8 mouse cellular contexts compared by ENCODE assay signal in the genomic region with DNA sequence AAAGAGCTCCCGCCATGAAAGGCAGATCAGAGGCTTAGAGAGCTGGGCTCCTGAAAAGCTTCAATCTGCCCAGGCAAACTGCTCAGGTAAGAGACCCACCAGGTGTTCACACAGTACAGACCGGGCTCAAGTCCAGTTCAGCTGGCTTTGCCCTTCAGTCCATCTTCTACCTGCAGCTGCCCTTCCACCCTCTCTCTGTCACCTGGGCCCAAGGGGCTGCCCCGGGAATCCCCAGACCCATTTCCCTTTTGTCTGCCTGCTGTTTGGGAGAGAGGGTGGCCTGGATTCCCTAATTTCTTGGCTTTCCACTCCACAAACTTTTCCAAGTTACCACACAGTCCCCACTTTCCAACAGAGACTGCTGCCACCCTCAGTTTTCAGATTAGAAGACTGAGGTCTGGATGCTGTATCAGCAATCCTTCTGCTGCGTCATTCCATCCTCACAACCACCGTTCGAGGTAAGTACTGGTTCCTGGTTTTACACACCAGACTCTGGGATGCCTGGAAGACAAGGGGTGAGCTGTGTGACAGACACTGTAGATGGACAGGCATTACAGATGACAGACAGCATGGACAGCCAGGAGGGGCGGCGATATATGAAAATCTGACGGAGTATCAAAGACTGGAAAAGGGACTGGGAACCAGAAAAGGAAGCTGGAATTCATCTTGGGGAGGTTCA. TPM values are rescaled to one million over a fixed set of nuclear protein-coding genes. Genes with fewer than 3 reads are reported as not detected.
A peak's percentile ranks its signal among the peaks of the same experiment; 100 is the strongest.
DNase-seq lines count a peak whose midpoint lies in the region; ATAC-seq and TF ChIP-seq lines count a peak whose summit lies in the region.

A gene (plus strand): TSS at position 202 of the 679 bp plus-strand sequence.

- ATAC-seq in hindbrain, embryonic 14.5 days (ENCODE audit: low FRiP score) = peak; percentile 5; the same call in 1 of the 2 replicates

- DNase-seq in urinary bladder, adult 2 months (ENCODE audit: low spot score) = peak; percentile 30
- no peak for DNase-seq in urinary bladder, postnatal 10 days (ENCODE audit: low spot score)
- DNase-seq in cerebellum, postnatal 36 days = peak; percentile 19 to 40
- DNase-seq in gastrocnemius, adult 18-20 months (ENCODE audit: low spot score) = no peak
- DNase-seq in hindbrain, embryonic 14.5 days (ENCODE audit: low spot score) = peak; percentile 42
- DNase-seq in left cerebral cortex, adult 2 months (ENCODE audit: extremely low spot score in 1 of 2, low spot score in 2 of 2) = peak; percentile 14 to 37
- DNase-seq in lung, postnatal 4 days = peak; percentile 25 to 29
- peak; percentile 22 for DNase-seq in right cerebral cortex, postnatal 4 days

- H3K4me2 ChIP-seq in hindbrain, embryonic 14.5 days (replicated peaks) = peak within 1 kb of the TSS; percentile 80

- no peaks in the 10 kb centered on the region for H3K9me3 ChIP-seq in hindbrain, embryonic 14.5 days (ENCODE audit: control insufficient read depth, low read length)

- intact Hi-C loops in left cerebral cortex, adult 2 months (cut with DNase I) = loop anchor here (2.0 to 5.0 kb wide), 4 partner anchors 79 to 184 kb away; a partner anchor contains a TSS

- peaks cover 33% of the 10 kb centered on the region for H3K4me1 ChIP-seq in hindbrain, embryonic 14.5 days (replicated peaks; ENCODE audit: control insufficient read depth, insufficient read depth, low read length)

- no peaks in the 10 kb centered on the region for H3K36me3 ChIP-seq in hindbrain, embryonic 14.5 days (replicated peaks; ENCODE audit: control insufficient read depth, insufficient read depth)

- H3K27me3 ChIP-seq in hindbrain, embryonic 14.5 days (ENCODE audit: control insufficient read depth, insufficient read depth, low read length) = no peaks in the 10 kb centered on the region

- H3K27ac ChIP-seq in hindbrain, embryonic 14.5 days = peak within 1 kb of the TSS; percentile 99
- peak within 1 kb of the TSS; percentile 99 for H3K27ac ChIP-seq in left cerebral cortex, adult 2 months

- peak within 1 kb of the TSS; percentile 80 for H3K4me3 ChIP-seq in hindbrain, embryonic 14.5 days (replicated peaks; ENCODE audit: low read length)
- H3K4me3 ChIP-seq in left cerebral cortex, adult 2 months = peak within 1 kb of the TSS; percentile 83

- H3K9ac ChIP-seq in hindbrain, embryonic 14.5 days = peak within 1 kb of the TSS; percentile 68

- 13% methylated on average over 9 of the region's 9 CpGs for WGBS in hindbrain, embryonic 14.5 days

- no peak for TF ChIP-seq CTCF in left cerebral cortex, adult 2 months (IDR thresholded peaks at IDR 0.05)

RNA-seq across cellular contexts. Expression of the gene that starts here (rescaled TPM):
- polyA plus RNA-seq in urinary bladder, adult 2 months (2012; rRNA removed) = 17.0 and 25.0 TPM in 2 replicates
- 100 to 1,000 TPM; 125 to 130 TPM for total RNA-seq in gastrocnemius, adult 18-20 months (2021)
- polyA plus RNA-seq in hindbrain, embryonic 14.5 days (2014; fragmentation: Nextera tagmentation; extraction: Ambion mirVana) = 19.2 and 20.4 TPM in 2 replicates
- total RNA-seq in left cerebral cortex, adult 2 months (2021) = 10 to 100 TPM; 56.2 to 58.2 TPM

Comparison
In these comparisons a context has a peak if more than half of its experiments do, and no peak if none do; other contexts are left out.
1. DNase-seq: peak in urinary bladder, adult 2 months (single experiment), cerebellum, postnatal 36 days (2 of 2), hindbrain, embryonic 14.5 days (single experiment), left cerebral cortex, adult 2 months (2 of 2), lung, postnatal 4 days (2 of 2) and right cerebral cortex, postnatal 4 days (single experiment); none in urinary bladder, postnatal 10 days (single experiment) and gastrocnemius, adult 18-20 months (single experiment).